Mouse (Mus musculus) left cerebral cortex, postnatal 25 days (tissue): Measurements from ENCODE around the gene Adcy7. TPM values are rescaled to one million over a fixed set of nuclear protein-coding genes. Genes with fewer than 3 reads are reported as not detected.
A peak's percentile ranks its signal among the peaks of the same experiment; 100 is the strongest.

Experiments
- DNase-seq, 2 experiments: peaks; one replicate each; pipeline ENCODE4 v3.0.0; 2022; ENCODE audit warnings: low spot score in 2 of 2, mixed read lengths in 1 of 2
- intact Hi-C: fragments of 180-260 bp; cut with DNase I; formaldehyde crosslinking; loops from one replicate; pipeline ENCODE4 v1.15.1; 2025
- total RNA-seq, 2 experiments: library from RNA; stranded (reverse); gene quantifications; 2 replicates each; pipeline ENCODE4 v1.2.3; 2021

The Adcy7 gene
- total RNA-seq, 2 experiments from 2014 or later: 3.5 to 5.2 TPM

DNA sequence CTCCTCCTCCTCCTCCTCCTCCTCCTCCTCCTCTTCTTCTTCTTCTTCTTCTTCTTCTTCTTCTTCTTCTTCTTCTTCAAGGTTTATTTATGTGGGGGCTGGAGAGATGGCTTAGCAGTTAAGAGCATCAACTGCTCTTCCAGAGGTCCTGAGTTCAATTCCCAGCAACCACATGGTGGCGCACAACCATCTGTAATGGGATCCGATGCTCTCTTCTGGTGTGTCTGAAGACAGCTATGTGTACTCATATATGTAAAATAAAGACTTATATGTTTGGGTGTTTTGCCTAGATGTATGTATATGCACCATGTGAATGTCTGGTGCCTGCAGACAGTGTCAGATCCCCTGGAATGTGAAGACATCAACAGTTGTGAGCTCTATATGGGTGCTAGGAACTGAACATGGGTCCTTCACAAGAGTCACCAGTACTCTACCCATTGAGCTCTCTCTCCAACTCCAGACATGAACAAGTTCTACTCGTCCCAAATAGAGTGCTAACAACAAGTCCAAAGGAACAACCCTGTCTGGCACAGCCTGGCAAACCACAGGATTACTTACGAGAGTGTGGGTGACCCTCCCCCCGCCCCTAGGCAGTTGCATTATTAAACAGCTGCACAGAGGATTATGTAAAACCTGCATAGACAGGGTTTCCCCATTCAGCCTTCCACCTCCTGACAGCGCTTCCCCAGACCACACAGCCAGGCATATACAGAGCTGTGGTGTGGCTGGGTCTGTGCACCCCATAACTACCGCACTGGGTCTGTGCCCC lies 2.9 kb upstream of the Adcy7 start:
- intact Hi-C loops: loop anchor here (10.0 kb wide), 1 partner anchor 486 kb away; no protein-coding TSS in a partner anchor
- DNase-seq: no peak

- intact Hi-C loops: loop anchor here (5.0 kb wide), 1 partner anchor 72 kb away; no protein-coding TSS in a partner anchor
- no peak for DNase-seq
These were observed 2.1 kb upstream of the Adcy7 start for GRCm38 (mm10) chr8:88270086-88270485.

GRCm38 (mm10) chr8:88273051-88273430 lies 838 bp downstream of the Adcy7 start:
- intact Hi-C loops: loop anchor here (5.0 kb wide), 1 partner anchor 69 kb away; no protein-coding TSS in a partner anchor
- DNase-seq: no peak

DNA sequence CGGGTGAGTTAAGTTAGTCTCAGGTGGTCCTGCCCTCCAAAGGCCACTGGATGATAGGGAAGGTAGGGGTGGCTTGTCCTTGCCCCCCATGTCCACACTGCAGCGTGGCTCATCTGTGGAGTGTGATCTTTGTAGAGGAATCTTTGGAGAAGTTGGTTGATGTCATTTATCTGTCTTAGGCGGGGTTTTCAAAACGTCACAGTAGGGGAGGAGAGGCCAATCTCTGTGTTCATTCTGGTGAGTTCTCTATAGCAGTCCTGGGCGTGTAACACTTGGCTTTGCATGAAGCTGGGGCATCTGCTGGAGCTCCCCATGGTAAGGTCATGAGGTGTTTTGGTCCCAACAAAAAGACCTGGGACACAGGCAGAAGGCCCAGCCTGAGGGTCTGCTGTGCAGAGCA lies 1.9 kb downstream of the Adcy7 start:
- intact Hi-C loops: loop anchor here (5.0 kb wide), 1 partner anchor 68 kb away; no protein-coding TSS in a partner anchor
- no peak for DNase-seq

- no peak for DNase-seq
- intact Hi-C loops: no loop called here
These were observed 7.0 kb downstream of the Adcy7 start for GRCm38 (mm10) chr8:88279220-88279619.

DNA sequence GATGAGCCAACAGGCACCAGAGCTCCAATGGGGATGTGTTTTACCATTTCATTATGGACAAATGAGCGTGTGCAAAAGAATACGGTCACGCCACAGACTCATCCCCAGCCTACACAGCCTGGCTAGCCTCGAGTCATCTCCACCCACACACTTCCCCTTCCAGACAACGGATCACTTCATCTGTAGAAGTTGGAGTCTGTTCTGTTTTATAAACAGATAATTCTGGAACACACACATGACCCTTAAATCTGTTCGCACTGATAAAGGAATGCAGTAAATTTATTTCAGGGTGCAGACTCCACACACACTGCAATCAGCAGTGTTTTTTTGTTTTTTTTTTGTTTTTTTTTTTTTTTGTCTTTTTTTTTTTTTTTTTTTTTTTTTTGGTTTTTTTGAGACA lies 7.5 kb downstream of the Adcy7 start:
- intact Hi-C loops: no loop called here
- peak in 1 of 2 experiments; percentile 25 for DNase-seq

DNA sequence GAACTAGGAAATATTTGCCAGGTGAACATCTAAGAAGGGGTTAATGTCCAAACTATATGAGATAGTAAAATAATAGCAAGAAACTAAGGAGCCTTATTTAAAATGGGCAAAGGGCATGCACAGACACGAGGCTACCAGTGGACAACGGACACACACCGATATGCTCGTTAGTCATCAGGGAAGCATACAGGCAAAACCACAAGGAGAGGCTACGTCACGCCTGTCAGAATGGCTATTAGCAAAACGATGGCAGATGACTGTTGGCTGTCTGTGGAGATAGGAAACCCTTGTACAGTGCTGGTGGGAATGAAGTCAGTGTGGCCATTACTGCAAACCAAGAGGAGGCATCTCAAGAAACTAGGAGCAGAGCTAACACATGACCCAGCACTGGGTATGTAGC lies 8.7 kb downstream of the Adcy7 start:
- no peak for DNase-seq
- intact Hi-C loops: no loop called here

- DNase-seq: no peak
- intact Hi-C loops: no loop called here
These were observed 10.5 kb downstream of the Adcy7 start for GRCm38 (mm10) chr8:88282684-88283083.

- no peak for DNase-seq
- intact Hi-C loops: no loop called here
These were observed 11.3 kb downstream of the Adcy7 start for GRCm38 (mm10) chr8:88283243-88284115.

DNA sequence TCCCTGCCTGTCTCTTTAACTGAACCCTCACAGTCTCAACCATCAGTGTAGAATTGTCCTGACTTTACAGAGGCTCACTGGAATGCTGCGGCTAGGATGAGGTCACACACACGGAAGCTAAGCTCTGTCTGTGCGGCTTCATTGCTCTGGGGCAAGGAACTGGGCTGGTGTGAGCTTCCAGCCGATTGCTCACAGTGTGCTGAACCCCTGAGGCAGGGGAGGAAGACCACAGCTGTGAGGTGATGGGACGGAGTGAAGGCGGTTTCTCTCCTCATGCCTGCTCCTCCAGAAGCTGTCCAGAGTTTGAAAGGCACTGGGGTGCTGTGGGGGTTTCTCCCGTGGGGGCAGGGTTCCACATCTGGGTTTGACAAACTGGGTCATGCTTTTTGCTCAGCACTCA lies 12.5 kb downstream of the Adcy7 start:
- DNase-seq: no peak
- intact Hi-C loops: no loop called here

DNA sequence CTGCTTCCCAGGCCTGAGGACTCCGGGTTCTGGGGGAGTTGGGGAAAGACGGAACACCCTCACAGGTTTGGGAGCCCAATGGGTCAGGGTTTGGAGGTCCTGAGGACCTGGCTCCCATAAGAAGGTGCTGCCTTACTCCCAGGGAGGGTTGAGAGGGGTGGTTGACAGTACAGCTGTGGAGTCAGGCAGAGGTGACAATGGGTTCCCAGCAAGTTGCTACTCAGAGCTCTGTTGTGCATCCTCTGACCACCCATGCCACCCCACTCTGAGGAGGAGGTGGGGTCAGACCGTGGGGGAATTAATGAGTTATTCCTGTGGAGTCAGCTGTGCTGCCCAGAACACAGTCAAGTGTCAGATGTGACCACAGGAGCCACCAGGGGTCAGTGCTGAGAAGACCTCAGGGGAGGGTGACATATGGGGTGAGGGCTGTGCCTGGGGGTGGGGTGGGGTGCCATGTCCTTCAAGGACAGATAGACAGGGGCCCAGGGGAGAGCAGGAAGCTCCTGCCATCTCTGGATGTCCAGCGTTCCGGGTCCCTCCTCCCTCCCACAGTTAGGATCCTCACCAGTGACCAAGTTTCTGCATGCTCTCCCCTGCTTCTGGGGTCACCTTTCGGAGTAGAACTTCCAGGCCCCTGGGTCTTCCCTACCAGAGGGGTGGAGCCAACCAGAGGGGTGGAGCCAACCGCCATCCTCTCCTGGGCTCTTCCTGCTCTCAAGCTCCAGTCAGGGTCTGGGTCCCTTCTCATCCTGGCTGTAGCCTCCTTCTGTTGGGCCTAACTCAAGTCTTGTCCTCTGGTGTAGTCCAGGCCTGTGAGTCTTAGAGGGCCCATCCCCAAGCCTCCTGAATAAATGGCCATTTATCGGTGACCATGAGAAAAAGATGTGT lies 13.5 kb downstream of the Adcy7 start:
- DNase-seq: no peak
- intact Hi-C loops: no loop called here

- no peak for DNase-seq
- intact Hi-C loops: no loop called here
These were observed 14.3 kb downstream of the Adcy7 start for GRCm38 (mm10) chr8:88286421-88286960.

GRCm38 (mm10) chr8:88288622-88289242 lies 16.5 kb downstream of the Adcy7 start:
- intact Hi-C loops: no loop called here
- no peak for DNase-seq

DNA sequence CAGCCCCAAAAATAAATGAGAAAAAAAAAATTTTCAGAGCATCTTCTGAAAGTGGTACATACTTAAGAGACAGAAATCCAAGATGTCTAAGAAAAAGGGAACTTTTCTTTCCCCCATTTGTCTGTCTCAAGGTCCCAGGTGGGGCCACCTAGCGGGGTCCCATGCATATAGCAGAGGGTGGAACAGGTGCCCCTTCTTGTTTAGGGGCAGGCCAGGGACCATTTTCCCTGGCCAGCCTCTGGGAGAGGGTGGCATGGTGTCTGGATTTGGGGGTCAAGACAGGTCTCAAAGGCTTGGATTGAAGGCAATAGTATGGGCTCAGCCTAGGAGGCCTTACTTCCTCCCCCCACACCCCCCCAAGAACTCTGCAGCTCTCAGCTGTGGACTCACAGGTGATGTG lies 17.7 kb downstream of the Adcy7 start:
- intact Hi-C loops: no loop called here
- DNase-seq: no peak

DNA sequence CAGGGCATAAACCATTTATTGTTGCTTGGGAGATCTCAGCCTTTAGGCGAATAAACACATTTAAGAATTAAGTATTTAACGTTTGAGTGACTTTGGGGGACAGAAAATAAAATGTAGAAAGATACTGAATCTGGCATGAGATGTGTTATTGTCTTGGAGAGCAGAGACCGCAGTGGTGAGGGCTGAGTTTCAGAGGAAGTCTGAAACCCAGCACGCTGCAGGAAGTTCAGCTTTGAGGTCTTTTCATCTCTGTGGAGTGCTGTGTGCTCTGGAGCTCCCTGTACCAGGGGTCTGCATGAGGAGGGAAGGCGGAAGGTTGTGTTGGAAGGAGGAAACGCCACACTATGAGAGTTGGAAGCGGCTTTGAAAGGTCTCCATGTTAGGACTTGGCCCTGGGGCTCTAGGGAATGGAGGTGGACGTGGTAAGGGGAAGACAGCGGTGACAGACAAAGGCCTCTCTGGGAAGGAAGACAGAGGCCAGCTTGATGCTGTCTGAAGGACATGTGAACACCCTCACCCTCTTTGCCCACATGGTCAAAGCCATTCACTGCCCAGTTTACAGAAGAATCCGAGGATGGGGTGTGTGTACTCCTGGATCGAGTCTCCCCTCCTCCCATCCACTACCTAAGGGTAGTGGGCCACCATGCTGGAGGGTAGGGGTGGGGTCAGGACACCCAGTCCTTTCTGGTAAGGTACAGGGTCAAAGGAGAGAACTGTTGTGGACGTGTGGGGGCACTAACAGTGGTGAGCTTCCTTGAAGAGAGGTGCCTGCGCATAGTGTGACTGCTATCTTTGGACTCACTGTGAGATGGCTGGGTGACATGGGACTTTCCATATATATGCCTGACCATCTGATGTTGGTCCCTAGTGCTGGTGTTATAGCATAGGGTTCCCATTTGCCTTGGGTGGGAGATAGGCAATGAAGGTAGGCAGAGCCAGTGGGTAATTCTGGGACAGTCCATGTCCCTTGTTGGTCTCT lies 18.4 kb downstream of the Adcy7 start:
- intact Hi-C loops: no loop called here
- DNase-seq: no peak

DNA sequence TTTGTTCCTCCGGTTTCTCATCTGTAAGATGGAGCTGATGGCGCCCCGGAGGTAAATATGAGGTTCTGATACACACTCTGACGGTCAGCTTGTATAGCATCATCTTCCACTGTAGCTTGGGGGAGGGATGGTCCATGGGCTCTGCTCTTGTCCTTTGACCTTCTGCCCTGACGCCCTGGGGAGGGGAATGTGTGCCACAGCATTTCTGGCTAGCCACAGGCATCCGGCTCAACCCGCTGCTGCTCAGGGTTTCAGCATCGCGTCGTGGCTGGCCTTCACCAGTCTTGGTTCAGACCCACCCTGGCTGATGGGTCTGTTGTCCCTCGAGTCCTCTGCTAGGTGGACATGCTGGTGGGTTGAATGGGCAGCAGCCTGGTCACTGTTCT lies 19.1 kb downstream of the Adcy7 start:
- intact Hi-C loops: no loop called here
- no peak for DNase-seq

- no peak for DNase-seq
- intact Hi-C loops: no loop called here
These were observed 20.7 kb downstream of the Adcy7 start for GRCm38 (mm10) chr8:88292926-88293325.
